Mouse (Mus musculus) mouse embryonic stem cell (cell line): ENCODE measurements around the gene Trpc5.

ENCODE experiments used
- in situ Hi-C, 2 experiments: fragments of 300-500 bp; cut with MboI; formaldehyde crosslinking; loops; 1 replicate in 1 of 2; 3 replicates in 1 of 2; pipeline ENCODE4 v1.14.3; 2019 to 2020; ENCODE audit warnings: low sequenced_read_pairs in 2 of 2, low pct_unique_long_range_greater_than_20kb in 1 of 2, mixed read lengths in 1 of 2; ENCODE audit not compliant: unreplicated experiment in 1 of 2

The Trpc5 gene

DNA sequence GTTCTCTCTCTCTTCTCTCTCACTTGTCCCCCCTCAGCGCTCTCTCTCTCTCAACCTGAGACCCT, at the start of gene Trpc5:
Trpc5 (minus strand) TSS at position 39 of the 65 bp plus-strand sequence.
- in situ Hi-C loops, result no loop called here

DNA sequence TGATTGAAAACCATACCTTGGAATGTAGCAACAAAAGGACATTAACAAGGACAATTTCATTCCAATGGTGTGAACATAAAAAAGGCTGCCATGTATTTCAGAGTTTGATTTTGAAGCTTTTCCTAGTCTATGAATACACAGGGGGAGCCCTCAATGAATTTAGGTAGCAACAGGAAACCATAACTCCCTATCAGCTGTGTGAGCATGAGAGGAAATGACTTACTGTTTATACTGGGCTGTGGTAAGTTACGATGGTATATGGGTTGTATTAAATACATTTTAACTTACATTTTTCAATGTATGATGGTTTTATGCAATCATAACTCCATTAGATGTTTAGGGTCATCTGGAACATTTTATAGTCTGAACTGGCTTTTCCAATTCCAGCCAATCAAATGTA, 28.4 kb upstream of the Trpc5 start:
- in situ Hi-C loops, result loop anchor here in 1 of 2 experiments (25.0 kb wide), 1 partner anchor 596 kb away; no protein-coding TSS in a partner anchor

DNA sequence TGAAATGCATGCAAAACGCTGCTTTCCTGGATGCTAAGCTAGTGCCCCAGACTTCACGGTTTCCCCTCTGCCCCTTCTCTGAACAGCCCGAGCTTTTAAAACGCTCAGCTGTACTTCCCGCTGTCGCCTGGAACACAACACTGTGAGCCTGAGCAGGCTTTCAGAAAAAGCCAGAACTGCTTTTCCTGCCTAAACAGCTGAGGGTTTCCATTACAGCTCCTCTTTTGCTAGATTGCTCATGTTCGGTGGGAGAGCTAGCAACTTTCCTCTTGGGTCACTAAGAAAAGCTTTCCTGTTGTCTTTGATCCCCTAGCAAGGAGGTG, 1.8 kb upstream of the Trpc5 start:
- in situ Hi-C loops, result no loop called here

DNA sequence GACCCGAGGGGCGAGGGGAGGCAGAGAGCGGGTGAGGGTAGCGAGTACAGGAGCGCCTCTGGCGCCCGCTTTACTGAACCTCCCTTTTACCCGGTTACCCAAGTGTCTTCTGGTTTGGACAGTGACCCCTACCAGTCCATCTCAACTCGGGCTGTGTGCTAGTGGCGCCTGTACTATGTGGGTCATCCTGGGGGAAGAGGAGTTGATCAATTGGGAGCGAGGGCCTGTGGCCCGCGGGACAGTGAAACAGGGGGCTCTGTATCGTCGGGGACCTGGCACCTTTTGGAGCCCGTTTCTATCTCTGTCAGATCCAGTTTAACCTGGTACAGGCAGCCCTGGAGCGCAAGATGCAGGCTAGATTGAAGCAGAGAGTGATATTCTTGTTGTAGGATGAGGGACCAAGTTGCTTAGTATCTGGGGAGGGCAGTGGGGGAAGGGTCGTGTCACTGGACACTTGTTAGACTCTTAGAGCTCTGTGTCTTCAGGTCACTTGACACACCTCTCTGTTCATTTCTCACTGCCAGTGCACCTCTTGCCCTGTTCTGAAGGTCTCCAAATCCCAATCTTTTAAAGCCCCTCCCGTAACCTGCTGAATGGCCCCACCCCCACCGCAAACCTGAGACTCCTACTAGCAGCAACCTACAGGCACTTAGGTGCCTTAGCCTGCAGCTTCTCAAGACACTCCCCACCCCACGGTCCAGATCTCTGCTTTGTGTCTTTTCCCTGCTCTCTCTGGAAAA, 1.3 kb upstream of the Trpc5 start:
- in situ Hi-C loops, result no loop called here

- in situ Hi-C loops, result no loop called here
Observed at GRCm38 (mm10) chrX:144688207-144689118, 483 bp upstream of the Trpc5 start, which contains the start of gene Rtl4. Gene Rtl4, plus strand, starts transcription at chrX:144688907.

DNA sequence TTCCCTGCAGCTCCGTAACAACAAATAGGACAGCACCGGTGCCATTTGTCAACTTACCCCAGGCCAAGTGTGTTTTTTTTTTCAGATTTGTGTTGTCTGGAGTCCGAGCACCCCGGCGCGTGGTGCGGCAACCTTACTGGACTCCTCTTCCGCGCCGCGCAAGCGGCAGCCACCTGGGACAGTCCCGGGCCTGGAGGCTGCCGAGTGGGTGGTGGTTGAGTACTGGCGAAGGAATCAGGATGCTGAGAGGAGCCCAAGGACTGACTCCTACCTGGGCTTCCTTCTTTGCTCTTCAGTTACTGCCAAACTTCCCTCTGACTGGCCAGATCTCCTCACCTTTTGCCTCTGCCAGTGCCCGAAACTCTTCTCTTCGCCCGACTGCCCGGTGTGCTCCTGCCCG, 238 bp downstream of the Trpc5 start:
- in situ Hi-C loops, result no loop called here

GRCm38 (mm10) chrX:144652196-144652595, 35.8 kb downstream of the Trpc5 start:
- in situ Hi-C loops, result no loop called here

DNA sequence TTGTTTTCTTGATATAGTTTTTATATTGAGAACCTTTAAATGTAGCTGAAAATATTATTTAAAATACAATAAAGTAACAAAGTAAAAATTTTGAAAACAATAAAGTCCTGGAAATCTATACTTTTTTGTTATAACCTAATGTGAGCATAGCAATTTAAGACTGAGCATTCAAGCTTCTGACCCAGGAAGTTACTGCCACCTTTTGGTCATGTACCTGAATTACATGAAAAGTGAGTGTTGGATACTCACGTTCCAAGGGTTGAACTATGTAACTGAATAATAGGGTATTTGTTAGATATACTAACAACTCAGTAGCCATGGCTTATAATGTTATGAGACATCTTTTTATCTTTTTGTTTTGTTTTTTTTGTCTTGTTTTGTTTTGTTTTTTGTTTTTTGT, 42.6 kb downstream of the Trpc5 start:
- in situ Hi-C loops, result loop anchor here (10.0 to 25.0 kb wide), 2 partner anchors 233 to 241 kb away; no protein-coding TSS in a partner anchor

GRCm38 (mm10) chrX:144644756-144645155, 43.2 kb downstream of the Trpc5 start:
- in situ Hi-C loops, result loop anchor here (10.0 to 25.0 kb wide), 2 partner anchors 232 to 240 kb away; no protein-coding TSS in a partner anchor

DNA sequence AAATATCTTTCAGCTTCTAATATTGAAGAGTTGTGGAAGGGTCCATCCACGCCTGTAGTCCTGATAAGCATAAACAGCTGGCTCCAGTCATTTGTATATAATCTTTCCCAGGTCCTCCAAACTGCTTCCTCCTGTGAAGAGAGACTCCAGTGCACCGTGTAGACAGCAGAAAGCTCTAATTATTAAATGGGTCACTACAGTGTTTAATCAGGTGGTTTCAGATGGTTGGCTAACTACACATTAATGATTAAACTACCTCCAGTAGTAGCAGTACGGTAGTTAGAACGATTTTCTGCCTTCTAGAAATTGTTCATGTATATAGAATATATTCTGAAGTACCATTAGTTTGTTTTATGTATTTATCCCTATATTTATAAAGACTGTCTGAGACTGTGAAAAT, 75.2 kb downstream of the Trpc5 start:
- in situ Hi-C loops, result no loop called here

DNA sequence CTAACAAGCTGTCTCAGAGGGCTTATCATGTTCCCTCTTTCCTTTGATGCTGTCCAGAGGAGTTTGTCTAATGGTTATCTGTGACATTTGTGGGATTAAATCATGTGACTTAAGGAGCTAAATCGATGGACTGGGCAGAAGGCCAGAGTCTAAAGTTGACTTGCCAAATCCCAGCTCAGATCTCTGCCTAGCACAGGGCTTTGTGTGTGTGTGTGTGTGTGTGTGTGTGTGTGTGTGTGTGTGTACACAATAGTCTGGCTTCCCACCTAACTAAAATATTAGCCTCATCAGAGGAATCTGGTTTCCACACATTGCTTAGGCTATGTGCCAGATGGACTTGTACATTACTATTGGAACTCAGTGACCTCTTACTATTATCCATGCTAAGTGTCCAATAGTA, 151.5 kb downstream of the Trpc5 start:
- in situ Hi-C loops, result no loop called here

GRCm38 (mm10) chrX:144526042-144526441, 161.9 kb downstream of the Trpc5 start:
- in situ Hi-C loops, result no loop called here

GRCm38 (mm10) chrX:144523239-144523638, 164.7 kb downstream of the Trpc5 start:
- in situ Hi-C loops, result no loop called here

- in situ Hi-C loops, result no loop called here
Observed at GRCm38 (mm10) chrX:144491394-144491793, 196.6 kb downstream of the Trpc5 start.

- in situ Hi-C loops, result no loop called here
Observed at GRCm38 (mm10) chrX:144464416-144464815, 223.6 kb downstream of the Trpc5 start.

DNA sequence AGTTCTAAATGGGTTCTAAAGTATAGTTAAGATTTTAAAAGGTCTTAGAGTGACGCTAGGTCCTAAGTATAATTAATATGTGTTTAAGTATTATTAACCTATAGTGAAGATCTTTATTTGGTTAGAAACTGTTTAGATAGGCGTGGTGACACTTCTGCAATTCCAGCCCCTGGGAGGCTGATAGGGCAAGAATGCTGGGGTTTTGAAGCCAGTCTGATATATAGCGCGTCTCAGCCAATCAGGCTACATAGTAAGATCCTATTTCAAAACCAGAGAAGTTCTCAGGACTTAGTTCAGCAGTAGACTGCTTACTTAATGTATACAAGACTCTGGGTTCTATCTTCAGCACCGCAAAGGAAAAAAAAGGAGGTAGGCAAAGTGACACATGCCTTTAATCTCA, 231.7 kb downstream of the Trpc5 start, which contains the start of gene Trpc5os:
Trpc5os (plus strand) TSS at position 301 of the 400 bp plus-strand sequence.
- in situ Hi-C loops, result no loop called here

DNA sequence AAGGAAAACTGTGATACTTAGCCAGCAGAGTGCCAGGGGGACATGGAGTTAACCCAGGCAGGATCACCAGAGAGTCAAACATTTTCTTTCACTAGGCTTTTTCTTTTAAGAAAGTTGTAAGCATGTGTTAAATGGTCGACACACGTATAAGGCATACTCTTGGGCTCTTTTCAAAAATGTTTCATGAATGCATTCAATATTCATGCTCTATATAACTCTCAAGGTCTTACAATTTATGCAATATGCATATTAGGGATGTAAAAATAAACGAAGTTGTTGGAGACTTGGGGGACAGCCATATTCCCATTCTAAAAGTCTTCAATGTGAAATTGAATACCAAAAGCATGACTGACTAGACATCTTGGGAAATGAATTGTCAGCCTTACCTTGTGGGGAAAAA, 264.1 kb downstream of the Trpc5 start:
- in situ Hi-C loops, result loop anchor here in 1 of 2 experiments (25.0 kb wide), 1 partner anchor 213 kb away; no protein-coding TSS in a partner anchor

- in situ Hi-C loops, result loop anchor here in 1 of 2 experiments (25.0 kb wide), 1 partner anchor 216 kb away; no protein-coding TSS in a partner anchor
Observed at GRCm38 (mm10) chrX:144421091-144421490, 266.9 kb downstream of the Trpc5 start.

DNA sequence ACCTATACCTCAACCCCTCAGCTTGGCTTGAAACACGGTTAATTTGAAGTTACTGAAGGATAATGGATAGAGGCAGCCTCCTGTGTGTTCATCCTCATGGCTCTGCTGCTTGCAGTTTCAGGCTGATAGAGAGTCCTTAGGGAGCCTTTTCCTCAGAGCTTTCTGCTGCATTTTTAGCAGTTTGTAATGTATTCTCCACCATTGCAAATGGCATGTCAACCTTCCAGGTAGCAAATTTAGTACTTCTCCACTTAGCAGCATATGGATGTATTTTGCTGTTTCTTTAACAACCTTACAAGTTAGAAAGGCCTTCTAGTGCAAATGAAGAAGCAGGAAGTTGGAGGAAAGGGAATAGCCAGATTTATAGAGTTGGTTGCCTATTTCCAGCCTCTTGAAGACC, 267.7 kb downstream of the Trpc5 start:
- in situ Hi-C loops, result loop anchor here in 1 of 2 experiments (25.0 kb wide), 1 partner anchor 217 kb away; no protein-coding TSS in a partner anchor

DNA sequence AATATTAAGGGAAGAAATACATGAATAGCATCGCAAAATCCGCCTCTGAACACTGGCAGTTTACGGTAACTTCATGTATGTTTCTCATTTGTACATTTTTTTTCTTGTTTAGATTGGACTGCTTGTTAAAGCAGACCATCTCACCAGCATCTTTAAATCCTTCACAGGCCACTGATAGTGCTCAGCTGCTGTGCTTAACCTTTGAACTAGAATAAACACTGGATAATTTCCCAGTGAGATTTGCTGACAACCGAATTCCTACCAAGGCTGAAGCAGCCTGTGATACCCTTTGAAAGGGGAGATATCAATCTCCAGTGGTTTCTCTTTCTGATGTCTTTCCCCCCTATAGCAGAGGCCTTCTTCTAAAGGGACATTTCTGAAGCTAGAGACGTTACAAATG, 279.9 kb downstream of the Trpc5 start:
- in situ Hi-C loops, result loop anchor here (10.0 to 25.0 kb wide), 2 partner anchors 229 to 237 kb away; no protein-coding TSS in a partner anchor
